Mouse (Mus musculus): ENCODE data around the gene Plk5. TPM values are rescaled to one million over a fixed set of nuclear protein-coding genes. Genes with fewer than 3 reads are reported as not detected.
A peak's percentile ranks its signal among the peaks of the same experiment; 100 is the strongest.
"Not testable (repeated sequence)": the region's sequence is repeated elsewhere in the genome, so short reads cannot be mapped to it uniquely, and the experiment has no call there.

Plk5 gene
- total RNA-seq, 2 experiments from 2014 or later, result 0.19 to 0.27 TPM

GRCm38 (mm10) chr10:80330084-80330483 is 26.2 kb upstream of the Plk5 start:
- DNase-seq (ENCODE audit: low spot score in 2 of 2), result no peak

GRCm38 (mm10) chr10:80330888-80331287 is 25.4 kb upstream of the Plk5 start:
- no peak for DNase-seq (ENCODE audit: low spot score in 2 of 2)

GRCm38 (mm10) chr10:80331636-80332524 is 24.4 kb upstream of the Plk5 start:
- DNase-seq (ENCODE audit: low spot score in 2 of 2), result no peak

GRCm38 (mm10) chr10:80332525-80332989 is 23.7 kb upstream of the Plk5 start:
- DNase-seq (ENCODE audit: low spot score in 2 of 2), result no peak

GRCm38 (mm10) chr10:80336263-80336662 is 20.0 kb upstream of the Plk5 start:
- no peak for DNase-seq (ENCODE audit: low spot score in 2 of 2)

GRCm38 (mm10) chr10:80339941-80340750 is 16.1 kb upstream of the Plk5 start:
- DNase-seq (ENCODE audit: low spot score in 2 of 2), result peak; percentile 83 to 86

- no peak for DNase-seq (ENCODE audit: low spot score in 2 of 2)
Observed at GRCm38 (mm10) chr10:80341026-80341425, 15.2 kb upstream of the Plk5 start.

- DNase-seq (ENCODE audit: low spot score in 2 of 2), result no peak
Observed at GRCm38 (mm10) chr10:80341491-80342304, 14.6 kb upstream of the Plk5 start.

GRCm38 (mm10) chr10:80342305-80342748 is 13.9 kb upstream of the Plk5 start:
- no peak for DNase-seq (ENCODE audit: low spot score in 2 of 2)

GRCm38 (mm10) chr10:80342749-80343424 is 13.4 kb upstream of the Plk5 start:
- peak in 1 of 2 experiments; percentile 46 for DNase-seq (ENCODE audit: low spot score in 2 of 2)

- DNase-seq (ENCODE audit: low spot score in 2 of 2), result no peak
Observed at GRCm38 (mm10) chr10:80343425-80343895, 12.8 kb upstream of the Plk5 start.

- no peak for DNase-seq (ENCODE audit: low spot score in 2 of 2)
Observed at GRCm38 (mm10) chr10:80344131-80344661, 12.1 kb upstream of the Plk5 start.

GRCm38 (mm10) chr10:80345122-80345521 is 11.1 kb upstream of the Plk5 start:
- no peak for DNase-seq (ENCODE audit: low spot score in 2 of 2)

- DNase-seq (ENCODE audit: low spot score in 2 of 2), result not testable (repeated sequence)
Observed at GRCm38 (mm10) chr10:80345929-80346328, 10.3 kb upstream of the Plk5 start.

- DNase-seq (ENCODE audit: low spot score in 2 of 2), result no peak
Observed at GRCm38 (mm10) chr10:80347514-80347967, 8.7 kb upstream of the Plk5 start.

GRCm38 (mm10) chr10:80348244-80348781 is 7.9 kb upstream of the Plk5 start, which contains the start of gene Adamtsl5:
TSS of gene Adamtsl5 (minus strand) at chr10:80348412.
- peak; percentile 56 to 72 for DNase-seq (ENCODE audit: low spot score in 2 of 2)

GRCm38 (mm10) chr10:80348981-80349380 is 7.3 kb upstream of the Plk5 start:
- no peak for DNase-seq (ENCODE audit: low spot score in 2 of 2)

GRCm38 (mm10) chr10:80350292-80350691 is 6.0 kb upstream of the Plk5 start:
- peak; percentile 89 to 93 for DNase-seq (ENCODE audit: low spot score in 2 of 2)

GRCm38 (mm10) chr10:80351896-80352295 is 4.4 kb upstream of the Plk5 start:
- DNase-seq (ENCODE audit: low spot score in 2 of 2), result no peak
